Mouse (Mus musculus): Measurements from ENCODE around the gene Gnai2. TPM values are rescaled to one million over a fixed set of nuclear protein-coding genes. Genes with fewer than 3 reads are reported as not detected.
"Not testable (repeated sequence)": the region's sequence is repeated elsewhere in the genome, so short reads cannot be mapped to it uniquely, and the experiment has no call there.

The Gnai2 gene
- polyA plus RNA-seq, 1 experiment = 366 TPM

GRCm38 (mm10) chr9:107580501-107581317 lies 54.5 kb downstream of the Gnai2 start, which contains the start of gene Hyal3:
Hyal3 (plus strand) TSS chr9:107580818.
- no peaks in the 10 kb centered on the region for H3K27me3 ChIP-seq (replicated peaks; ENCODE audit: control insufficient read depth, insufficient read depth, low read length)
- under 1% methylated on average over 32 of the region's 32 CpGs for WGBS
- peaks cover 35% of the 10 kb centered on the region for H3K4me1 ChIP-seq (ENCODE audit: control insufficient read depth, insufficient read depth, low read length)
- DNase-seq = peak; percentile 98
- TF ChIP-seq CTCF (conservative IDR thresholded peaks at IDR 0.05; ENCODE audit: insufficient read depth, insufficient read length, low read depth, low read length) (no peak), POLR2A (IDR thresholded peaks at IDR 0.05; ENCODE audit: low read depth, low read length) (peak; percentile 89)
- peak within 1 kb of the TSS; percentile 98 for H3K27ac ChIP-seq (ENCODE audit: insufficient read depth, low read depth, low read length)
- no peaks in the 10 kb centered on the region for H3K36me3 ChIP-seq (ENCODE audit: control insufficient read depth, insufficient read depth, low read length)
- H3K4me3 ChIP-seq (ENCODE audit: insufficient read depth, low read depth, low read length) = peak within 1 kb of the TSS; percentile 91

DNA sequence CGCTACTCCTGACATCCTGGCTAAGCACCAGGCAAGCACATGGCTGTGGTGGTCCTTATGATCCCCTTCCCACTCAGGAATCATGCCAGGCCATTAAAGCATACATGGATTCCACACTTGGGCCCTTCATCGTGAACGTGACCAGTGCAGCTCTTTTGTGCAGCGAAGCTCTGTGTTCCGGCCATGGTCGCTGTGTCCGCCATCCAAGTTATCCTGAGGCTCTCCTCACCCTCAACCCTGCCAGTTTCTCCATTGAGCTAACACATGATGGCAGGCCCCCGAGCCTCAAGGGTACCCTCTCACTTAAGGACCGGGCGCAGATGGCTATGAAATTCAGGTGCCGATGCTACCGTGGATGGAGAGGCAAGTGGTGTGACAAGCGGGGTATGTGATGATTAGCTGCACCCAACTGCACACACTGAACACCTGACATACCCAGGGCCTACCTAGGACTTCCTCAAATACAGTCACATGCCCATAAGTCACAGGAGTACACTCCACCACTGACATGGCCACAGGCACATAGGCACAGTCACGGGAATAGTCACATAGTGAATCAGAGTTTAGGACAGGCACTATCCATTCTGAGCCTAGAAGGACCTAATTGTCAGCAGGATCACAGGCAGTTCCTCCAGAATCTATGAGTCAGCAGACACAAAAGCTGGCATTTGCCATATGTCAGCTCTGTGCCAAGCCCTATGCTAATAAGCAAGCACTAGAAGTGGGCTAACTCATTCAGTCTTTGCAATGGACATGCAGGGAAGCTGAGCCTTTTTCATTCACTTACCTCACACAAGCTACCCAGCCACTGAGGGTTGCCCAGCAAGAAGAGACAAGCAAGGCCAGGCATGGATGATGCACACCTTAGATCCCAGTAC lies 55.9 kb downstream of the Gnai2 start:
- Histone ChIP-seq H3K36me3 (ENCODE audit: control insufficient read depth, insufficient read depth, low read length) (no peaks in the 10 kb centered on the region), H3K4me3 (ENCODE audit: insufficient read depth, low read depth, low read length) (no peak overlapping the region), H3K27me3 (replicated peaks; ENCODE audit: control insufficient read depth, insufficient read depth, low read length) (no peaks in the 10 kb centered on the region), H3K4me1 (ENCODE audit: control insufficient read depth, insufficient read depth, low read length) (peaks cover 35% of the 10 kb centered on the region), H3K27ac (ENCODE audit: insufficient read depth, low read depth, low read length) (no peak overlapping the region)
- WGBS = 95% methylated on average over 14 of the region's 14 CpGs
- no peak for DNase-seq
- no peak for TF ChIP-seq POLR2A (IDR thresholded peaks at IDR 0.05; ENCODE audit: low read depth, low read length)
- TF ChIP-seq CTCF (conservative IDR thresholded peaks at IDR 0.05; ENCODE audit: insufficient read depth, insufficient read length, low read depth, low read length) = no peak

DNA sequence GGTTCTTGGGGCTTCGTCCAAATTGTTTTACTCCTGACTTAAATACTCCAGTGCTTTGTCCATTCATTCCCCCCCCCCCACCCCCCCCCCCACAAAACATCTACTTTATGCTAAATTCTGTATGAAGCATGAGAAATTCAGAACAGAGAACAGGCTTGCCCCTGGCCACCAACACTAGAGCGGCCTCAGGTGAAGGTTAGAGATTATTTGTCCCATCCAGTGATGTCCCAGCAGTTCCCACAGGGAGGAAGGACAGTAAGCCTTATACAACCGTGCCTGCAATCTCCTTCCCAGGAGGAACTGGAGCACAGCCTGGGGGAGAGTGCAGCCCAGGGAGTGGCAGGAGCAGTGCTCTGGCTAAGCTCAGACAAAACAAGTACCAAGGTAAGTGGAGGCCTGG lies 56.6 kb downstream of the Gnai2 start, which contains the start of gene Naa80:
Gene Naa80, plus strand, starts transcription at position 301 of the 400 bp plus-strand sequence.
- Histone ChIP-seq H3K4me1 (ENCODE audit: control insufficient read depth, insufficient read depth, low read length) (peaks cover 35% of the 10 kb centered on the region), H3K4me3 (ENCODE audit: insufficient read depth, low read depth, low read length) (no peak within 1 kb of the TSS), H3K36me3 (ENCODE audit: control insufficient read depth, insufficient read depth, low read length) (no peaks in the 10 kb centered on the region), H3K27ac (ENCODE audit: insufficient read depth, low read depth, low read length) (no peak within 1 kb of the TSS), H3K27me3 (replicated peaks; ENCODE audit: control insufficient read depth, insufficient read depth, low read length) (no peaks in the 10 kb centered on the region)
- 82% methylated on average over 3 of the region's 3 CpGs for WGBS
- TF ChIP-seq POLR2A (IDR thresholded peaks at IDR 0.05; ENCODE audit: low read depth, low read length) = no peak
- no peak for DNase-seq

GRCm38 (mm10) chr9:107577871-107578270 lies 57.3 kb downstream of the Gnai2 start:
- WGBS = 85% methylated on average over 10 of the region's 10 CpGs
- Histone ChIP-seq H3K4me3 (ENCODE audit: insufficient read depth, low read depth, low read length) (no peak overlapping the region), H3K27me3 (replicated peaks; ENCODE audit: control insufficient read depth, insufficient read depth, low read length) (no peaks in the 10 kb centered on the region), H3K4me1 (ENCODE audit: control insufficient read depth, insufficient read depth, low read length) (peaks cover 35% of the 10 kb centered on the region), H3K36me3 (ENCODE audit: control insufficient read depth, insufficient read depth, low read length) (no peaks in the 10 kb centered on the region; the same call in 1 of the 2 replicates), H3K27ac (ENCODE audit: insufficient read depth, low read depth, low read length) (no peak overlapping the region)
- TF ChIP-seq POLR2A (IDR thresholded peaks at IDR 0.05; ENCODE audit: low read depth, low read length) (no peak), CTCF (conservative IDR thresholded peaks at IDR 0.05; ENCODE audit: insufficient read depth, insufficient read length, low read depth, low read length) (no peak)
- DNase-seq = no peak

DNA sequence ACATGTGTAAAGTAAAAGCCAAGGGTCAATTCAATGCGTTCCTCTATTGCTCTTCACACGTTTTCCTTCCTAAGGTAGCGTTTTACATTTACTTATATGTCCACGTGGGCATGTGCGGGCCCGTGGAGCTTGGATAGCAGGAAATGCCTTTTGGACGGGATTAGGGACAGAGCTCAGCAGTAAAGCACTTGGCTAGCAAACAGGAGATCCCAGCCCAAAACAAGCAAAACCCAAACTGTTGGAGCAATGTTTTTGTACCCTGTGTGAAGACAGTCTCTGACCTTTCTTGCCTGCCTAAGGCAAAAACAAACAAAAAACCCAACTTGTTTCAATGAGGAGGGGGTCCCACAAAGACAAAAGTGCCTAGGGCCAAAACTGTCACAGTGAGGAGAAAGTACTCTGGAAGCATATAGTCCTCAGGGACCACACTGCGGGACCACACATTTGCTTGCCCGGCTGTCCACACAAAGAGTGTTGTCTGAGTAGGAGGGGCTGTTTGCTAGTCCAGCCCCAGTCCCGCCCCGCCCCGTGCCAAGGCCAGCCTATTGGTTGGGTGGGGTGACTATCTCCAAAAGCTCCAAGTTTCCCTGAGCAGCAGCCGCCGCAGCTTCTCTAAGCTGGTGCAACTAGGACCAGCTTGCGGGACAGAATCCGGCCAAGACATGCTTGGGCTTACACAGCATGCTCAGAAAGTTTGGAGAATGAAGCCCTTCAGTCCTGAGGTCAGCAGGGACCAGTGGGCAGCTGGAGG lies 58.6 kb downstream of the Gnai2 start, which contains the start of gene Hyal1:
Gene Hyal1, plus strand, starts transcription at position 571 of the 751 bp plus-strand sequence.
- TF ChIP-seq CTCF (conservative IDR thresholded peaks at IDR 0.05; ENCODE audit: insufficient read depth, insufficient read length, low read depth, low read length) = no peak
- no peak for TF ChIP-seq POLR2A (IDR thresholded peaks at IDR 0.05; ENCODE audit: low read depth, low read length)
- 14% methylated on average over 16 of the region's 16 CpGs for WGBS
- Histone ChIP-seq H3K4me1 (ENCODE audit: control insufficient read depth, insufficient read depth, low read length) (peaks cover 30% of the 10 kb centered on the region), H3K27me3 (replicated peaks; ENCODE audit: control insufficient read depth, insufficient read depth, low read length) (no peaks in the 10 kb centered on the region), H3K27ac (ENCODE audit: insufficient read depth, low read depth, low read length) (peak within 1 kb of the TSS; percentile 74), H3K36me3 (ENCODE audit: control insufficient read depth, insufficient read depth, low read length) (no peaks in the 10 kb centered on the region; the same call in 1 of the 2 replicates), H3K4me3 (ENCODE audit: insufficient read depth, low read depth, low read length) (peak within 1 kb of the TSS; percentile 62)
- DNase-seq = peak; percentile 92

GRCm38 (mm10) chr9:107575579-107576356 lies 59.4 kb downstream of the Gnai2 start:
- H3K36me3 ChIP-seq (ENCODE audit: control insufficient read depth, insufficient read depth, low read length) = no peaks in the 10 kb centered on the region; the same call in 1 of the 2 replicates
- H3K4me3 ChIP-seq (ENCODE audit: insufficient read depth, low read depth, low read length) = no peak overlapping the region
- TF ChIP-seq CTCF (conservative IDR thresholded peaks at IDR 0.05; ENCODE audit: insufficient read depth, insufficient read length, low read depth, low read length) = no peak
- WGBS = 53% methylated on average over 14 of the region's 14 CpGs
- peaks cover 34% of the 10 kb centered on the region for H3K4me1 ChIP-seq (ENCODE audit: control insufficient read depth, insufficient read depth, low read length)
- no peaks in the 10 kb centered on the region for H3K27me3 ChIP-seq (replicated peaks; ENCODE audit: control insufficient read depth, insufficient read depth, low read length)
- H3K27ac ChIP-seq (ENCODE audit: insufficient read depth, low read depth, low read length) = peak overlapping the region; percentile 74
- DNase-seq = peak; percentile 68

DNA sequence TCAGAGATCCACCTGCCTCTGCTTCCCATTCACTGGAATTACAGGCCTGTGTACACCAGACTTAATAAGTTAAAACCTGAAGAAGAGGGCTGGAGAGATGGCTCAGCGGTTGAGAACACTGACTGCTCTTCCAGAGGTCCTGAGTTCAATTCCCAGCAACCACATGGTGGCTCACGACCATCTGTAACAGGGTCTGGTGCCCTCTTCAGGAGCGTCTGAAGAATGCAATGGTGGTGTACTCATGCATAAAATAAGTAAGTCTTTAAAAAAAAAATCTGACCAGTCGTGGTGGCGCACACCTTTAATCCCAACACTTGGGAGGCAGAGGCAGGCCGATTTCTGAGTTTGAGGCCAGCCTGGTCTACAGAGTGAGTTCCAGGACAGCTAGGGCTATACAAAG lies 61.4 kb downstream of the Gnai2 start:
- not testable (repeated sequence) for H3K4me3 ChIP-seq (ENCODE audit: insufficient read depth, low read depth, low read length); H3K27ac ChIP-seq (ENCODE audit: insufficient read depth, low read depth, low read length); DNase-seq; H3K36me3 ChIP-seq (ENCODE audit: control insufficient read depth, insufficient read depth, low read length); H3K27me3 ChIP-seq (replicated peaks; ENCODE audit: control insufficient read depth, insufficient read depth, low read length)
- peaks cover 38% of the 10 kb centered on the region for H3K4me1 ChIP-seq (ENCODE audit: control insufficient read depth, insufficient read depth, low read length)
- 73% methylated on average over 6 of the region's 6 CpGs for WGBS
